Mouse (Mus musculus) thymus, postnatal 0 days (tissue): ENCODE measurements around the gene AW551984. TPM values are rescaled to one million over a fixed set of nuclear protein-coding genes. Genes with fewer than 3 reads are reported as not detected.

Experiments used
- DNase-seq: peaks from one replicate; pipeline ENCODE4 v3.0.0-alpha.2; 2015; ENCODE audit warnings: low spot score
- polyA plus RNA-seq: library from polyadenylated mRNA; unstranded; fragments of >200 nt; fragmentation: Nextera tagmentation; extraction: Ambion mirVana; gene quantifications from 2 replicates; pipeline ENCODE4 v1.2.1, GENCODE M21; 2015

The AW551984 gene
- polyA plus RNA-seq: 0.98 and 1.3 TPM in 2 replicates

- no peak for DNase-seq
These were observed at the start of gene AW551984 for GRCm38 (mm10) chr9:39603999-39604453. AW551984 (minus strand) TSS chr9:39604403.

- DNase-seq: no peak
These were observed 43.2 kb upstream of the AW551984 start for GRCm38 (mm10) chr9:39647382-39647781.

- no peak for DNase-seq
These were observed 40.6 kb upstream of the AW551984 start, which contains the start of gene Olfr961 for GRCm38 (mm10) chr9:39644785-39645184. Olfr961 (plus strand) TSS chr9:39645085.

DNA sequence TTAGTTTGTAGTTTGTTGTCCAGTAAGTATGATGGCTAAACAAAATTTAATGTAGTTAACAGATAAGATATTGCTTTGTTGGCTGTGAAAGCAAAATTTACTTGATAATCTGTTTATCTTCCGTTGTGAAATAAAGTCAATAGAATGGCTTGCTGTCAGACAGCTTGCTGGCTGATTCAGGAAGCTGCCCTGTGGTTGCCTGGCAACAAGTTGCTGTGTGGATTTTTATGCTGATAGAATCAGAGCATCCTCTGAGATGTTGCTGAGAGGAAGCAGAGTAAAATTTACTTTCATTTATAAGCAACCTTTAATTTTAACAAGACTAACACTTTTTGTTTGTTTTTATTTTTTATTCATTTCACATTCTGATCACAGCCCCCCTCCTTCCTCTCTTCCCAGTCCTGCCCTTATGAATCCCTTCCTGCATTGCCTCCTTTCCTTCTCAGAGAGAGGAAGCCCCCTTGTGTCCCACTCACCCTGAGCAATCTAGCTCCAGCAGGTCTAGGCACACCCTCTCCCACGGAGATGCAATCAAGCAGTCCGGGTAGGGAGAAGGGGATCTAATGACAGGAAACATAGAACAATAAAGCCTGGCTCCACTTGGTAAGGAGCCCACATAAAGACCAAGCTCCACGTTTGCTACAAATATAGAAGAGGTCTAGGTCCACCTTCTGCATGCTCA, 29.9 kb upstream of the AW551984 start:
- DNase-seq: no peak

GRCm38 (mm10) chr9:39629069-39629468, 24.9 kb upstream of the AW551984 start:
- DNase-seq: no peak

- no peak for DNase-seq
These were observed 20.5 kb upstream of the AW551984 start for GRCm38 (mm10) chr9:39624711-39625110.

GRCm38 (mm10) chr9:39623783-39624182, 19.6 kb upstream of the AW551984 start:
- no peak for DNase-seq

GRCm38 (mm10) chr9:39621073-39621472, 16.9 kb upstream of the AW551984 start, which contains the start of gene Olfr960:
Olfr960 (plus strand) TSS chr9:39621373.
- no peak for DNase-seq

DNA sequence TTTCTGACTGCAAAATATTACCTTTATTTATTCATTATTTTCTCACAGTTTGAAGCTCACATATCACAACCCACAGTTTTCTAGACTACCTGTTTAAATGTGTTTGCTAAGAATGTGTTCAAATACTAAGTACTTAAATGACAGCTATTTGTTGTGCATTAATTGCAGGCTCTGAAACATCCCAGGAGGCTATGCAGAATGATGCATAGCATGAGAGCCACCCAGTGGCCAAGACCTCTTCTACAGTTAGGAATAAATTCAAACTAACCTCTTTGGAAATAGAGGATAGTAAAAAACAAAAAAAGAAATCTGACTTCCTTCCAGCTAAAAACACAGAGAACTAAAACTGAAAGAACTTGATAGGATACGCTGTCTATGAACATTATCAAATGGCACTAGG, 7.8 kb upstream of the AW551984 start:
- DNase-seq: no peak

- no peak for DNase-seq
These were observed 6.2 kb upstream of the AW551984 start, which contains the start of gene Olfr148 for GRCm38 (mm10) chr9:39610355-39610754. Olfr148 (plus strand) TSS chr9:39610655.

DNA sequence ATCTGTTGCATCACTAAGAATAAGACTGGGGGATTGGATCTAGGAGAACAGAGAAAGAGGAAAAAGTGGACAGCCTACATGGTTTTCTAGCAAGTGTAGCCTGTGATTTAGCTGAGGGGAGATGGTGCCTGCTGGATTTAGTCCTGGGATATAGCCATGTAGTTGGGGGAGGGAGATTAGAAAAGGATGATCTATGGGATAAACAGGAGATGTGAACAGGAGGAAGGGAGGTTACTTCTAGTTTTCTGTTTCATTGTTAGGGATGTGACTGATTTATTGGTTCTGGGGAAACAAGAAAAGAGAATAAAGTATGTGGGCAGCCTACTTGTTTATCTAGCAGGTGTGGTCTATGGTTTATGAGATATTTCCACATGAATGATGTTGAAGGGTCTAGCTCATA, 4.3 kb upstream of the AW551984 start:
- no peak for DNase-seq

- no peak for DNase-seq
These were observed 814 bp downstream of the AW551984 start for GRCm38 (mm10) chr9:39603333-39603845.

GRCm38 (mm10) chr9:39602536-39603332, 1.5 kb downstream of the AW551984 start:
- DNase-seq: no peak

DNA sequence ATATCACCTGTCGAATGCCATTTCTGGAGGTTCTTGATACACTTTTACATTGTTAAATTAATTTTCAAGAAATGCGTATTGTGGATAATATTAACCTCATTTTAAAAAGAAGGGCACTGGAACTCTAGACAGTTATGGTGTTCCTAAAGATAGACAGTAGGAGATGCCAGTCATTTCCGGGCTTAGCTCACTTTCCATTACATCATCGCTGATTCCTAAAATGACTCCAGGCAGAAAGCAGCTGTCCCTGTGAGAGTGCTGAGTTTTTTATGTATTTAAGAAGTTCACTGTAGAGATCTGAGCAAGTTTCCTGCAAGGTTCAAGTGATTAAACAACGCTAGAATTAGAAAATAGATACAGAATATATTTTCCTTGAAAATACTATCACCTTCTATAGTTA, 27.2 kb downstream of the AW551984 start:
- DNase-seq: no peak

DNA sequence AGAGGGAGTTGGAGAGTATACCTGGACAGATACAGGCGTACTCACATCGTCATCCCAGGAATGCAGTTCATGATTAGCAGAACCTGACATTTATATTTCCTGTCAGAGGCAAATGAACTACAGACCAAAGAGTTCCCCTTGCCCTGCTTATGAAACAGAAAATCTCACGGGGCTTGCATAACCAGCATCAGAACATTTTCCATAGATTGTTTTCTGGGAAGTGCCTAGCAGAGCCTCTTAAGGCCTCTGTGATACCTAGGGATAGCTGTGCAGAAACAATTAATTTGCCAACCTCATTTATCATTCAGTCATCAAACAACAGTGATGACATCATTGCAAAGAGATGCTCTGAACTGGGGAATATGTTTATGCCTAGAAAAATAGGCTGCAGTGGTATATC, 28.7 kb downstream of the AW551984 start, which contains the start of gene Olfr959:
TSS of gene Olfr959 (minus strand) at position 101 of the 400 bp plus-strand sequence.
- DNase-seq: no peak

GRCm38 (mm10) chr9:39558349-39558647, 45.9 kb downstream of the AW551984 start:
- no peak for DNase-seq

DNA sequence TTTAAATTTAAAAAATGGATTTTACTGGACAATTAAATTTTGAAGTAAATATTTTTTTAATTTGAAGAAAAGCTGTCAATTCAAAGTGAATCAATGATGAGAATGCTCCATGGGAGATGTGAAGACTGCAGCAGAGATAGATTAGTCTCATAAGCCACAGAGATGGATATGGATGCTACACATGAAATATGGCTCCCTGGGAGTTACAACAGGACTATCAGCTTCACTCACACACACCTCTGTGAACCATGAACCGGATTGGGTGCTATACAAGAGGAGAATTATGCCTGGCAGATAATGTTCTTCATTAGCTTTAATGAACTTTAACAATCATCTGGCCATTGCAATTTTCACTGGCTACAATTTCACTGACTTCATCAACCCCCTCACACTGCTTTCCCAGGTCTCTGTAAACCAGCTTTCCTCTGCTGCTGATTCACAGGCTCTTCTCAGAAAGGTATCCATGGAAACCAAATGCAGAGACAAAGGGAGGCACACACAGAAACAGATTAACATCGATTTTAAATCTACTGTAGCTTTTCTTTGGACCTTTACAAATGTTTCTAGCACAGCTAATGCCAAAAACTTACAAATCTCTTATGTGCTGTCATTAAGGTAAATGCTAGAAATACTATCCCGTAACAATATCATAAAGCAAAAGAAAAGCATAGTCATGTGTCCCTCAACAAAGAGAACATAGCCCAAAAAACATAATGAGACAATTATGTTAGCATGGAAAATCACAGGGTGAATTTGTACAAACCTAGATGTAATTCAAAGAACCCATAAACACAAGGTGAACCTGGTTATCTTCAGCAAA, 46.5 kb downstream of the AW551984 start:
- no peak for DNase-seq

DNA sequence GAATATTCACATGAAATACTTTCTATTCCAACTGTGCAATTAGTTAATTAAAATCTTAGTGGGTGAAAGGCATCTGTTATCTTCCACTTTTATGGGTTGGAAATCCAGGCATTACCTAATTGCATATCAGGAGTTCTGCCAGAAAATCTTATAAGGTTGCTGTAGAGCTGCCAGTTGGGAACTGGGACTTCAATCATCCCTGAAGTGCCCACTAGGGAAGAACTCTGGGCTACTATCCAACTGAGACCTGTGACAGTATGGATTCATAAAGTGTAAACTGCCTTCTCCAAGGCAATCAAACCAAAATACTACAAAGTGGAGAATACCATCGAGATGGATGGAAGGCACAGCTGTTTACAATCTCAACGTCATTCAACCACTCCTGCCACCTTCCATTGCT, 50.3 kb downstream of the AW551984 start, which contains the start of gene Olfr958:
TSS of gene Olfr958 (minus strand) at position 109 of the 400 bp plus-strand sequence.
- DNase-seq: no peak

DNA sequence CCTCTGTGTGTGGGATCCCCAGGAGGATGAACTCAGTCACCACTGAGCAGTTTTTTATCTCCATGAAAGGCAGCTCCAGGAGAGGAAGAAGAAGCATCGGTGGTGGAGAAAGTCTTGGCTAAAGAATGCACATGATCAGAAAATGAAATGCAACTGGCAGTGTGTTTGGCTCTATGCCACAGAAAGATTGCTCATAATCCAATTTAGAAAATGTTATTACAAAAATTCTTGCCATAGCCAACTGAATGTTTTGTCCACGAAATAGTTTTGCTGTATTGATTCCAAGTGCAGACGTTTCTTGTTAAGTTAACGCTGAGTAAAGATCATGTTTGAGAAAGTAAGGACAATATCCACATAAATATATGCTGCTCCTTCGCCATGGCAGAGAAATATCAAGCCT, 53.4 kb downstream of the AW551984 start:
- DNase-seq: no peak
